Mouse (Mus musculus): ENCODE results near the gene Grb14.

Grb14 gene

DNA sequence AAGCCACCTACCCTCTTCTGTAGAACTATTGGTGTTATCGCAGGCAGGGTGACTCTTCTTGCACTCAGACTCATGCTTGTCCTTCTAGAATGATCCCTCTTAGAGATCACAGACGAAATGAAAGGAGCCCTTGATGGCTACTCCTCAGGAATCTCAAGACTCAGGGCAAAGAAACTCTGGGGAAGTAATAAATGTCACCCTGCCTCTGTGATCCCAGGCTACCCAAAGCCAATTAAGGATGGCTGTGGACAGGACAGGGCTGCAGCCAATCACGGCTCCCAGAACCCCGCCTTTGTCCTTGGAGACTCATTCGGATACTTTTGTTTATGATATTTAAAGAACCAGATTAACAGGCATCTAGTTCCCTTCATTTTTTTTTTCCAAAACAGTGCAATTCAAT, 49.2 kb downstream of the Grb14 start:
- no peak for DNase-seq (ENCODE audit: low read depth in 1 of 2, low spot score in 2 of 2)

- DNase-seq (ENCODE audit: low read depth in 1 of 2, low spot score in 2 of 2): no peak
Measured at GRCm38 (mm10) chr2:64974549-64974948, 50.2 kb downstream of the Grb14 start.

DNA sequence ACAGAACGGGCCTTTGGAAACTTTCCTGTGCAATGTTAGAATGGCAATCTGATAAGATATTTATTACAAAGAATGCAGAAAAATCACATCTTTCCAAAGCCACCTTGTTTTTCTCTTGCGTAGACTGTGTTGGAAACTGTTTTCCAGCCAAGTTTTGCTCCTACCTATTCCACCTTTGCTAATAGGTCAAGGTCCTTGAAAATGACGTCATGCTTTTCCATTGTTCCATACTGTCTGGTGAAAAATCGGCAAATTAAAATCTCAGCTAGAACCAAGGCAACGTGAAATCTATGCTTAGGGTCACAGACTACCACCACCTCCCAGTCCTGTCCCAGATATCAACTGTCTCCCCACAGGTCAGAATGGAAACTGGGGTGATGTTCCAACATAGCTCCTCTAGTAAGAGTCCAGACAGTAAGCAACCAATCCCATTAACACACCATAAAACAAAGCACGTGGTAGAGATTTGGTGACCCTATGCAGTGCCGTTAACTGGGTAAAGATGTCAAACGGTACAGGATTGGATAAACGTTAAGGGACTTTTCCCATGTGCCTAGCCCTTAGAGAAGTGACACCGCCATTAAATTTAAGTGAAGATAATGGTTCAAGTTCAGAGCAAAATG, 50.9 kb downstream of the Grb14 start:
- DNase-seq (ENCODE audit: low read depth in 1 of 2, low spot score in 2 of 2): no peak

- DNase-seq (ENCODE audit: low read depth in 1 of 2, low spot score in 2 of 2): no peak
Measured at GRCm38 (mm10) chr2:64973125-64973524, 51.7 kb downstream of the Grb14 start.

DNA sequence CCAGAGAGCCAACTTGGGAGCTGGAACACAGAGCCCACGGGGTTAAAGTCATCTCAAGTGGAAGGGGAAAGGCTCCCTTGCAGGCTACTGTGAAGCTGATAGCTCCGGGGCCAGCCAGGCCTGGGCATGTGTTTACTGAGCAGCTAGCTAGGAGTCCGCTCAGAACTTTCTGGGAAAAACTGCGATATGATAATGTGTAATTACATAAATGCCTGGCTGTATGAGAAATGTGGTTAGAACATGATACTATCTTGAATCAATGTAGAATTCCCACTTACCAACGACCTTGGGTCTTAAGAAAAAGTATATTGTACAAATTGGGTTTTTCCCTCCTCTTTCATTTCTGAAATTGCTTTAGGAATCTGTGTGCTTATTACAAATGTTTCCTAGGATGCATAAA, 53.0 kb downstream of the Grb14 start:
- no peak for DNase-seq (ENCODE audit: low read depth in 1 of 2, low spot score in 2 of 2)

DNA sequence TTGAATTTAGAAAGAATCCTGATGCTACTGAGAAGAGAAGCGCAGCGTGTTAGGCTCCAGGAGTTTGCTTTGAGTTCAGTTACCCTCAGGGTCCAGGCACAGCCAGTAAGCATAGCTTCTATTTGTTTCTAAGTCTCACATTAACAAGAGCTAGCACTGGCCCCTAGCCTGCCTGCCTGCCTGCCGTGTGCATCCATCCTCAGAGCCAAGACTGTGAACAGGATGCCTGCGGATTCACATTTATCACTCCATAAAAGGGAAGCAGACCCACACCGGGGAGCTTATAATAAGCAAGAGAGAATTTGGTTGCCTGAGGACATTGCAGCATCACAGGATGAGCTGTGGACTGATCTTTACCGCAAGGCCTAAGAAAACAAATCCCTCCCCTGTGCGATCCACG, 53.8 kb downstream of the Grb14 start:
- DNase-seq (ENCODE audit: low read depth in 1 of 2, low spot score in 2 of 2): no peak

DNA sequence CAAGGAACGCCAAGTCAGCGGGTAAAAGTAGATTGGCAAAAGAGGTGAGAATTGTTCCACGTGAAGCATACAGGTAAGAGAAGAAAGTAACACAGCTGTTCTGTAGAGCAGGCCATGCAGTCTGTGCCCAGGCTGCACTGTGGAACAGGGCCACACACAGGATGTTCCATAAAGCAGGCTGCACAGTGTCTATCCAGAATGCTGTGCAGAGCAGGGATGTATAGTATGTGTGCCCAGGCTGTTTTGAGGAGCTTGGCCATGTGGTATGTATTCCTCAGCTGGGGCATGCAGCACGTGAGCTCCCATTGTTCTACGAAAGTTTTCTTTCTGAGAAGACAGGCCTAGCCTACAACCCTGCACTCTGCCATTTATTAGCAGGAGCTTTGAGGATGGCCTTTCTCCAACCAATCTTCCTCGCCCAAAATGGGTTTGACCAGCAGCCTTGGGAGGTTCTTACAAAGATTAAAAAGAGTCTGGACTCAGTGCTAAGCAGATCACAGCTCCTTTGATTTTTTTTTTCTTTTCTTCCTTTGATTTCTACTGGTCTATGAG, 57.8 kb downstream of the Grb14 start:
- no peak for DNase-seq (ENCODE audit: low read depth in 1 of 2, low spot score in 2 of 2)

DNA sequence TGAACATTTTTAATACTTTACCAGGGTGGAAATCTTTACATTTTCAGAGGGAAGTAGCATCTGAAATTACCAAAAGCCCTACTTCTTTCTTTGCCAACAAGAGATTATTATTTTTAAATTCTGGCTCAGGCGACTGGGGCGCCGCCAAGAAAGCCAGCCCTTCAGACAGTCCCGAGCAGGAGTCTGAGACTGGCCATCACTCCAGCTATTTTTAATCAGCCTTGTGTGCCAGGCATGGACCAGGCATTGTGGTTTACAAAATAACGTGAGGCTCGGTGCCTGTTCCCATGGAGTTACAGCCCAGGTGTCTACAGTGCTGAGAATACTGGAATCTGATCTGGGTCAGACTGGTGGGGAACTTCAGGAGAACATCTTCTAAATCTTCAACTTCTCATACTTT, 58.5 kb downstream of the Grb14 start:
- DNase-seq (ENCODE audit: low read depth in 1 of 2, low spot score in 2 of 2): no peak

GRCm38 (mm10) chr2:64965227-64965864, 59.4 kb downstream of the Grb14 start:
- no peak for DNase-seq (ENCODE audit: low read depth in 1 of 2, low spot score in 2 of 2)

DNA sequence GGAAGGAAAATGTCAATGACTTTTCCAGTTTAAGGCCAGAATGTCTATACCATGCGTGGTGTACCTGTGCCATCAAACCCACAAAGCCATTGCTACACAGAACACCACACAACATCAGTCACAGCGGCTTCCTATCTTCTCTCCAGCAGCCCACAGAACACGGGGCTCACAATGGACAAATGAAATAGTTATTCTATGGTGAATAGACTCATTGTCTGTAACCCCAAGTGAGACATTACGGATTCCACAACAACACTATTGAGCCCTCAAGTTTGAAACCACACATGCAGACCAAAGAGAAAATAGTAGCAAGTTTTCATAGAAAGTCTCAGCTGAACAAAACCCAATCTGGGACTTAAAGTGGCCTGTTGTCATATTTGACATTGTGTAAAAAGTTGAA, 62.6 kb downstream of the Grb14 start:
- no peak for DNase-seq (ENCODE audit: low read depth in 1 of 2, low spot score in 2 of 2)

DNA sequence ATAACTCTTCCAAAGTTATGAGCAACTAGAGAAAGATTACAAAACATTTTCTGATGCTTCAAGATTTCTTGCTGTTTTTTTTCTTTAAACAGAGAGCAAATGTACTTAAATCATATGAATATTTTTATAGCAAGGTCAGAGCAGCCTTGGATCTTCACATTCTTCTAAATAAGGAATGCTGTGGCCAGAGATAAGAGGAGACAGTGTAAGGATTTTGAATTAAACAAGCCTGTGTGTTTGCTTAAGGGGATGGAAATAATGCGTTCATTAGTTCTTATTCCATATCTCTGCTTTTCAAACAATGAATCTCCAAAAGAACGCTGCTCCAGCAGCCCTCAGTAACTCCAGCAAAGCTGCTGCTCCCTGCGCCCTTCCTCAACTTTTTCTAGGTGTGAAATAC, 63.4 kb downstream of the Grb14 start:
- DNase-seq (ENCODE audit: low read depth in 1 of 2, low spot score in 2 of 2): no peak

- DNase-seq (ENCODE audit: low read depth in 1 of 2, low spot score in 2 of 2): no peak
Measured at GRCm38 (mm10) chr2:64959657-64960056, 65.1 kb downstream of the Grb14 start.

DNA sequence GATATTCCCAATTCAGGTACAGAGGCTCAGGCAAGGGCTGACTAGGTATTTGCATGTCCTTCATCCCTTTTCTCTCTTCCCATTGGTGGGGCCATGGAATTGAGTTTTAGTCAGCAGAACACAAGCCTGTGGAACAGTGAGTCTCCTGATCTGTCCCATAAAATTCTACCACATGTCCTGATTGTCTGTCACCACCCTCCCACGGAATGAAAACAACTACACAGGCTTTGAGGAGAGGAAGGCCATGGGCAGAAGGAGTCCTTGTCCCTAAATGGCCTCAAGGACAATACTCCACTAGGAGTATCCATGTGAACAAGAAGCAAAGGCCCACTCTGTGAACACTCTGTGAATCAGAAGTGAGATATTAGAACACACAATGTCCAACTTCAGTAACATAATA, 69.3 kb downstream of the Grb14 start:
- no peak for DNase-seq (ENCODE audit: low read depth in 1 of 2, low spot score in 2 of 2)

DNA sequence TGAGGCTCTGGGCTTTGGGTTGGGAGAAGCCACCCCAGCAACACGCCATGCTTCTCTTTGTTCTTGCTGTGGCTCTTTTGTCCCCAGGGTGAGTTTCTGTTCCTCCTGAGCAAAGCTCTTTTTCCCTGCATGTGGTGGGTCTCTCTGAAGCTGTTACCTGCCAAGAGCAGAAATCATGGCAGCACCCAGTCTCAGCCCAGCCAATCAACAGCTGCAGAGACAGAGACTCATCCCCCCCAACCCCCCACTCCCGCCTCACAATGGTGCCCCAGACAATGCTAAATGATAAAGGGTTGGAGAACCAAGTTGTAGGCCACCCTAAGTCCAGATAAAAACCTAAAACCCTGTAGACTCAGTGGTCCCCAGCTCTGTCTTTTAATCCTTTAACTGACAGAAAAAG, 75.6 kb downstream of the Grb14 start:
- no peak for DNase-seq (ENCODE audit: low read depth in 1 of 2, low spot score in 2 of 2)

GRCm38 (mm10) chr2:64948418-64949169, 76.2 kb downstream of the Grb14 start:
- no peak for DNase-seq (ENCODE audit: low read depth in 1 of 2, low spot score in 2 of 2)

- DNase-seq (ENCODE audit: low read depth in 1 of 2, low spot score in 2 of 2): no peak
Measured at GRCm38 (mm10) chr2:64947484-64947883, 77.3 kb downstream of the Grb14 start.

- no peak for DNase-seq (ENCODE audit: low read depth in 1 of 2, low spot score in 2 of 2)
Measured at GRCm38 (mm10) chr2:64920879-64921278, 103.9 kb downstream of the Grb14 start.

DNA sequence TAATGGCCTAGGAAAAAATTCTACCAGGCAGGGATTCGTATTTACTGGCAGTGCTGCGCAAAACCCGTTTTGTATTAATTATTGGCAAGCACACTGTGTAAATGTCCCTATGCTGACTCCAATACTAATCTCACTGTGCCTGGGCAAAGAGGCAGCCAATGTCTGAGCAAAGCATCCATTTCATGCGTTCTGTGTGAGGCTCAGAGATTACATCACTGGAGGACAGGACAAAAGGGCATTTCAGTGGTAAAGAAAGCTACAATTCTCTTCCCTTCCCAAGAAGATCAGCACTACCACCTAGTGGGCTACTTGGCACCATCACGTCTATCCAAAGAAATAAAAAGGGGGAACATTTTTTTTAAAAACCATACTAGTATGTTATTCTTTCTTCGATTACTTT, 109.3 kb downstream of the Grb14 start:
- no peak for DNase-seq (ENCODE audit: low read depth in 1 of 2, low spot score in 2 of 2)

DNA sequence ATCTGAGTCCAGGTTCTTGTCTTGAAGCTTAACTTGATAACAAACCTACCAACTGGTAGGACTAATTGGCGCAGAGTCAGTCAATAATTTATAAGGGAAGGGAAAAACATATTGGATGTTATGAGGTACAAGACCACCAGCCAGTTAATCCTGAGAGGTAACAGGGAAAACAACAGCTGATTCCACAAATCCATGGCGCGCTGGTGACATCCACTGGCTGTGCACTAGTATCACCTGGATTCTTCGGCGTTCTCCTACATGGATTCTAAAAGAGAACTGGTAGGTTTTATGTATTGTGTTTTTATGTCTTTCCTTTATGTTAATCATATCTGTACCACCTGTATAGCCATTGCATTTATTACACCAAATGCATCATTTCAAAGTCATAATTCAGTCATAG, 119.9 kb downstream of the Grb14 start:
- no peak for DNase-seq (ENCODE audit: low read depth in 1 of 2, low spot score in 2 of 2)

- no peak for DNase-seq (ENCODE audit: low read depth in 1 of 2, low spot score in 2 of 2)
Measured at GRCm38 (mm10) chr2:64897844-64898243, 126.9 kb downstream of the Grb14 start.

DNA sequence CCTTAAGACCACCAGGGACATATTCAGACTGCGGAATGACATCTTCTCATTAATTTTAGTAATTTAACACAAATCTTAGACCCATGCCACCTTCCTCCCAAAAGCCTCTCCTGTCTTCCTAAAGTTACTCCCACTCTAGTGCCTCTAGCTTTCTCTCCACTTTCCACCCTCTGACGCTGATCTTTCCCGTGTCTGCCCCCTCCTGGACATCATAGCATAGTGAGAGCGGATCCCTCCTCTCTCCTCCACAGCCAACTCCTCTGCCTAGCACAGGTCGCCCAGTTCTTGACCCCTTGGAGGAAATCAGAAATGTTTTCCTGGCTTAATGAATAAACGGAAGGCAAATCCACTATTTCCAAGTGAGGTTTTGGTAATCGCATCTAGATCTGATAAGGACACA, 131.6 kb downstream of the Grb14 start:
- no peak for DNase-seq (ENCODE audit: low read depth in 1 of 2, low spot score in 2 of 2)

GRCm38 (mm10) chr2:64887098-64887757, 137.6 kb downstream of the Grb14 start:
- no peak for DNase-seq (ENCODE audit: low read depth in 1 of 2, low spot score in 2 of 2)

Data from monocyte, adult 2 months (primary cell).